Mouse (Mus musculus) small intestine, adult 2 months (tissue): ENCODE measurements around the gene Rsph6a. TPM values are rescaled to one million over a fixed set of nuclear protein-coding genes. Genes with fewer than 3 reads are reported as not detected.

Experiments used
- H3K27ac ChIP-seq: fragments of 200-500 bp; 2 replicates; pipeline ENCODE4 v1.5.1; 2012; ENCODE audit warnings: low read depth, low read length, control low read depth, inconsistent platforms; ENCODE audit not compliant: insufficient read depth
- H3K27me3 ChIP-seq: fragments of 200-500 bp; 2 replicates; pipeline ENCODE4 v1.6.1; 2012; ENCODE audit warnings: mild to moderate bottlenecking, moderate library complexity, low read length, inconsistent platforms; ENCODE audit not compliant: control insufficient read depth, insufficient read depth
- H3K36me3 ChIP-seq: fragments of 200-500 bp; 2 replicates; pipeline ENCODE4 v1.6.1; 2012; ENCODE audit warnings: mild to moderate bottlenecking, low read length, control low read depth, inconsistent platforms; ENCODE audit not compliant: control insufficient read depth, insufficient read depth
- H3K4me1 ChIP-seq: fragments of 200-500 bp; 2 replicates; pipeline ENCODE4 v1.6.1; 2012; ENCODE audit warnings: low read length, inconsistent platforms, mixed read lengths; ENCODE audit not compliant: control insufficient read depth, insufficient read depth, insufficient read length
- H3K4me3 ChIP-seq: fragments of 200-500 bp; 2 replicates; pipeline ENCODE4 v1.5.1; 2012; ENCODE audit warnings: low read depth, mild to moderate bottlenecking, control low read depth, inconsistent platforms, low read length, moderate library complexity
- CTCF ChIP-seq: fragments of 200-500 bp; IDR thresholded peaks from 2 replicates; pipeline ENCODE4 v1.5.1; 2012; ENCODE audit warnings: low read depth, mild to moderate bottlenecking, control low read depth, inconsistent platforms, low read length, moderate library complexity, mixed read lengths; ENCODE audit not compliant: insufficient replicate concordance, insufficient read length; ENCODE audit errors: extremely low read depth
- POLR2A ChIP-seq: fragments of 200-500 bp; IDR thresholded peaks from 2 replicates; pipeline ENCODE4 v1.6.1; 2012; ENCODE audit warnings: low read depth, mild to moderate bottlenecking, control low read depth, inconsistent platforms, low read length, moderate library complexity
- WGBS: fragments of 180-500 bp; shearing (Covaris S2); methylation state at CpG from one replicate; pipeline ENCODE4 v1.1.7; 2018; 5-methylcytosine and 5-hydroxymethylcytosine counted together
- polyA plus RNA-seq: library from polyadenylated mRNA; depleted of rRNA; stranded (reverse); fragments of >200 nt; gene quantifications from 2 replicates; pipeline ENCODE4 v1.2.3, GENCODE M21; 2012

Rsph6a gene
- polyA plus RNA-seq, 1 experiment = not detected

DNA sequence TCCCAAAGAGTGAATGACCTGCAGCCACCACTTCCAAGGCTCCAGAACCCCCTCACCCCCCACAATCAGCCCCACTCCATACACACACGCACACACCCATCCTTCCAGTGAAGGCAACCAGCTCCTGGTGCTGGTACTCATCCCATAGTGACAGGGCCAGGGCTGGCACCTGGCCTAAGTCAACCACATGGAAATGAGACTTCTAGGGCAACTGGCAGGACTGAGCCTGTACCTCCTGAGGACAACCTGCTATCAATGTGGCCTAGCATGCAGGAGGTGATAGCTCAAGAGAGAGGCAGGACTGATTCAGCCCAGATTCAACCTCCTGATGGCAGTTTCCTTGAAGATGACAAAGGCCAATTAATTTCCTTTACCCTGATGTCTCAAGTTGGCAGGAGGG is 45.8 kb downstream of the Rsph6a start:
- H3K4me1 ChIP-seq = peaks cover under 1% of the 10 kb centered on the region; the same call in 1 of the 2 replicates
- no peak overlapping the region for H3K4me3 ChIP-seq
- no peak overlapping the region for H3K27ac ChIP-seq
- no peaks in the 10 kb centered on the region for H3K36me3 ChIP-seq
- TF ChIP-seq POLR2A (no peak), CTCF (no peak)
- H3K27me3 ChIP-seq = peaks cover under 1% of the 10 kb centered on the region; the same call in 1 of the 2 replicates
- WGBS = 68% methylated on average over 1 of the region's 1 CpGs

DNA sequence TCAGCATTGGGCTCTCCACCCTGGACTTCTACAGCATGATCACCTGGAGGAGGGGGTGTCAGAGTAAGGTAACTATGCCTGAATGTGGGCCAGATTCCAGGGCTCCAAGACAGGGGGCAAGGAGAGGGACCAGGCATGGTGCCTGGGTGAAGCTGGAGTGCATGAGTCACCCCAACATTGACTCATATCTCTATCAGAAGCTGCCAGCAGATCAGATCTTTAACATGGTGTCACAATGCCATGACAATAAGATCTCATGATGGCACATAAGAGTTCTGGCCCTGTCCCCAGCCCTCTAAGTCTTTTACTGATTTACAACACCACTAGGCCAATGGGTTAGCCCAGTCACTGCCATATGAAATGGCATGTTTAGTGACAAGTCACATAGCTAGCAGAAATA is 49.3 kb downstream of the Rsph6a start:
- Histone ChIP-seq H3K36me3 (no peaks in the 10 kb centered on the region), H3K27me3 (no peaks in the 10 kb centered on the region), H3K4me1 (no peaks in the 10 kb centered on the region), H3K27ac (no peak overlapping the region), H3K4me3 (no peak overlapping the region)
- TF ChIP-seq CTCF (no peak), POLR2A (no peak)

DNA sequence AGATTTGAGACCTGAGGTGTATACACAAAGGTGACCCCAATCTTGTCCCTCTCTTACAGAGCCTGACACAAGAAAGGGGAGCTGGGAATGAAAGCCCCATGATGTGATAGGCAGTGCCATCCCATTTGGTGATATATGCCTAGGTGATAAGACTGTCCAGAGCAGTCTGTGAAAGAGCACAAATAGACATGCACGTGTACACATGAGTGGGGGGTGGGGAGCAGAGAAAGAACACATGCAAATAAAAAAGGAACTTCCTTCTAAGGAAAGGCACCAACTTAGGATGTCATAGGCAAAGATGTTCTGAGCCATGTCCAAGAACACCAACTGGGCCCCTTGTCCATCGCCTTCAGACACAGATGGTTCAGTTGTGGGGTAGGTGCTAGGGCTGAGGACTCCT is 50.0 kb downstream of the Rsph6a start:
- H3K4me3 ChIP-seq = no peak overlapping the region
- no peak for TF ChIP-seq POLR2A
- no peak for TF ChIP-seq CTCF
- no peaks in the 10 kb centered on the region for H3K27me3 ChIP-seq
- H3K4me1 ChIP-seq = no peaks in the 10 kb centered on the region
- H3K36me3 ChIP-seq = no peaks in the 10 kb centered on the region
- WGBS = 71% methylated on average over 2 of the region's 2 CpGs
- no peak overlapping the region for H3K27ac ChIP-seq

DNA sequence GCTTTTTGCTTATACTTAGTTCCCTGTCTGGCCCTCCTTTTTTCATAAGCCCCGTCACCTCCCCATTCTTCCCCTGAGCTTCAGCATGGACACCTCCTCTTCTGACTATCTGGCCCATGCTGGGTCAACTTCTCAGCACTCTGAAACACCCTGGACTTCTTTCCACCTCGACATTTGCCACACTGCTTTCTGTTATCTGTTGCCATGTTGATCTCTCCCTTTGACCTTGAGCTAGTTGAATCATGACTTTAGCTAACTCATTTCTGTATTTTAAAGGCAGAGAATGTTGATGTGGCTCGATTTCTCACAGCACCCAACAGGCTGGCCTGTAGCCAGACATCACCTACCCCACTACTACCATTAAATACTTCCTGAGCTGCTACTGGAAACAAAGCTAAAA is 52.9 kb downstream of the Rsph6a start:
- no peaks in the 10 kb centered on the region for H3K4me1 ChIP-seq
- H3K4me3 ChIP-seq = no peak overlapping the region
- H3K36me3 ChIP-seq = no peaks in the 10 kb centered on the region
- TF ChIP-seq POLR2A (no peak), CTCF (no peak)
- WGBS = 47% methylated on average over 3 of the region's 3 CpGs
- no peak overlapping the region for H3K27ac ChIP-seq
- H3K27me3 ChIP-seq = no peaks in the 10 kb centered on the region

DNA sequence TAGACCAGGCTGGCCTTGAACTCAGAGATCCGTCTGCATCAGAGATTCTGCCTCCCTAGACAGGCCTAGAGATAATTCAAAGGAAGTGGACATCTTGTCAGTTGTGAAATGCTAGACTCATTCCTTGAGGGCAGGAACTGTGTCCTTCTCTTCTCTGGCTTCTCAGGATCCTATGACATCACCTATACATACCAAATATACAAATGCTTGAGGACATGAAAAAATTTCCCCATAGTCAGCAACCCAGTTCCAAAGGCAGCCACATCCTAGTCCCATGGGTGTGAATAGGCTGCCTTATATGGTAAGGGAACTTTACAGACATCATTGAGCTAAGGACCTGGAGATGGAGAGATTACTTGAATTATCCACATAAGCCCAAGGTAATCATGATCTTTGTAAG is 55.1 kb downstream of the Rsph6a start:
- no peak for TF ChIP-seq CTCF
- TF ChIP-seq POLR2A = no peak
- no peaks in the 10 kb centered on the region for H3K4me1 ChIP-seq
- H3K27me3 ChIP-seq = no peaks in the 10 kb centered on the region
- no peak overlapping the region for H3K27ac ChIP-seq
- no peak overlapping the region for H3K4me3 ChIP-seq
- WGBS = 86% methylated on average over 1 of the region's 1 CpGs
- H3K36me3 ChIP-seq = no peaks in the 10 kb centered on the region

DNA sequence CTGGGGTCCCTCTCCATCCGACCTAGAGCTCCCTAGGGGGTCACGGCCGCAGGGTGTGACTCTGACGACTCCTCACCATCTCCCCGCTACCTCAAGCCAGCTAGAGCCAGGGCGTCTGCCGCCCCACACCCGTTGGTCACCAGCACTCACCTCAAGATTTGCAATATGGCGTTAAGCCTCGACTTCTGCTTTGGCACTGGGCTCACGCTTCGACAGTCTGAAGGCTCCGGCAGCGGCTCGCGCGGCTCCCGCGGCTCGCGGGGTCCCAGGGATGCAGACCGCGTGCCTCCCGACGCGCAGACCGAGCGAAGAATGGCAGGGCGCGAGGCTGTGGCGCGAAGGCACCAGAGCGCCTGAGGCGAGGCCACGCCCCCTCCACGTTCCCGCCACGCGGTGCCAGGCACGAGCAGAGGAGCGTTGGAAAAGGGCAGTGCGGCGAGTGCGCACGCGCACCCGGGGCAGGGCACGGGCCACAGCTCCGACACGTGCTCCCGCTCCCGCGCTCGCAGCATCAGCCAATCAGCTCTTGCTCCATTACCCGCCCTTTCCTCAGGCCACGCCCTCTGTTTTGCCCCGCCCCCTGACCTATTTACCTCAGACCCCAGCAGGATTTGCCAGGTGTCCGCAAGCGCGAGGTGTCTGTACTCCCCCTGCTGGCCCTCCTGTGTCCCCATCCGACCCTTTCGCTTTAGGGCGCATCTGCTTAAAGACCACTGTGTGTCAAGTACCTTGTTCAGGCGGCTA is 63.7 kb downstream of the Rsph6a start, which contains the start of gene Gm4969:
TSS of gene Gm4969 (minus strand) at position 341 of the 744 bp plus-strand sequence.
- Histone ChIP-seq H3K36me3 (no peaks in the 10 kb centered on the region), H3K4me3 (peak within 1 kb of the TSS; percentile 9; the same call in 1 of the 2 replicates), H3K27ac (no peak within 1 kb of the TSS), H3K27me3 (no peaks in the 10 kb centered on the region), H3K4me1 (peaks cover 7% of the 10 kb centered on the region)
- no peak for TF ChIP-seq CTCF
- TF ChIP-seq POLR2A = no peak
- WGBS = 37% methylated on average over 63 of the region's 64 CpGs

DNA sequence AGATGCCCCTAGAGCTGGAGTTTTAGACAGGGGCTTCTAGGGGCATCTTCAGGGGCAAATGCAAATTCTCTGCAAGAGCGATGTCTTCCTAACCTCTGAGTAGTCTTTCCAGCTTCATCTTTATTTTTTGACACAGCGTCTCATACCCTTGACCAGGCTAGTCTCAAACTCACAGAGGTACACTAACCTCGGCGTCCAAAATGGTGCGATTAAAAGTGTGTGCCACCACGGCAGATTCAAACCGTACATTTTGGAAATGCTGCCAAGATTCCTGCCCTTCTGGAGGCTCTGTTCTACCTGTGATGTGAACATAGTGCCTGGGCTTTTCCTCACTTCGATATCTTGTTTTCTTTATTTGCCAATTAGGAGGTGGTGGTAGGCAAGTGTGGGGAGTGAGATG is 64.6 kb downstream of the Rsph6a start:
- 85% methylated on average over 8 of the region's 8 CpGs for WGBS
- TF ChIP-seq POLR2A (no peak), CTCF (no peak)
- peaks cover 7% of the 10 kb centered on the region for H3K4me1 ChIP-seq
- H3K36me3 ChIP-seq = no peaks in the 10 kb centered on the region
- H3K4me3 ChIP-seq = no peak overlapping the region
- no peak overlapping the region for H3K27ac ChIP-seq
- H3K27me3 ChIP-seq = no peaks in the 10 kb centered on the region
